Comparison of ENCODE assay signal across 20 mouse cellular contexts in the genomic region with DNA sequence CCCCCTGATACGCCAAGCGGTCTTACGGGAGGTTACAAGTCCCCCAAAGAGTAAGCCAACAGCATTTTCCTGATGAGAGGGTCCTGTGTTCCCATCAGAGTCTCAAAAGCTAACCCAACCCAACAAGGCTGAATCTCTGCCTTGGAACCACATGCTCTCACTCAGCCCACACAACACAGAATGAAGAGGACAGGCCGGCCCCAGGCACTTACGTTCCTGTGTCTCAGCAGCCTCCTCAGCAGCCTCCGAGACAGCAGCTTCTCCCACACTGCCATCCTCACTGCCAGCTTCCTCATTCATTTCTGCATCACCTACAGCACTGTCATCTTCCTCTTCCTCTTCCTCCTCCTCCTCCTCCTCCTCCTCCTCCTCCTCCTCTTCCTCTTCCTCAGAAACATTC.
"Had no signal": no experiment of that assay in that cellular context is flagged by ENCODE, and none has a peak within 500 bp of the region (broad histone marks: within the 10 kb centered on the region; RNA-seq: fewer than 3 reads in every experiment).

No protein-coding gene starts in this region.

- H3K27ac ChIP-seq: kidney, postnatal 0 days; layer of hippocampus, adult 2 months; limb, embryonic 10.5 days; limb, embryonic 13.5 days; liver, embryonic 12.5 days; liver, embryonic 15.5 days; lung, embryonic 15.5 days; neural tube, embryonic 12.5 days; neural tube, embryonic 15.5 days had no signal

- DNase-seq: kidney, adult 2 months; kidney, postnatal 25 days; layer of hippocampus, adult 9-11 months; liver; lung, adult 18-20 months; lung, postnatal 10 days; lung, postnatal 36 days; midbrain, embryonic 14.5 days; thymus, adult 2 months; thymus, postnatal 14 days; thymus, postnatal 4 days had no signal

- ATAC-seq: liver, embryonic 12.5 days had no signal

- H3K9me3 ChIP-seq: limb, embryonic 10.5 days; limb, embryonic 13.5 days; liver, embryonic 12.5 days; liver, embryonic 15.5 days; lung, embryonic 15.5 days; neural tube, embryonic 12.5 days; neural tube, embryonic 15.5 days had no signal

- H3K4me3 ChIP-seq: neural tube, embryonic 12.5 days had no signal

- H3K9ac ChIP-seq: liver, embryonic 12.5 days; liver, embryonic 15.5 days; lung, embryonic 15.5 days; neural tube, embryonic 12.5 days; neural tube, embryonic 15.5 days had no signal

- H3K27me3 ChIP-seq: limb, embryonic 13.5 days; liver, embryonic 12.5 days; liver, embryonic 15.5 days; lung, embryonic 15.5 days; neural tube, embryonic 12.5 days; neural tube, embryonic 15.5 days had no signal
